Mouse (Mus musculus) heart, postnatal 10 days (tissue): Measurements from ENCODE around the gene Col9a1. TPM values are rescaled to one million over a fixed set of nuclear protein-coding genes. Genes with fewer than 3 reads are reported as not detected.

ENCODE experiments used
- DNase-seq, 2 experiments: peaks; one replicate each; pipeline ENCODE4 v3.0.0; 2021
- intact Hi-C: fragments of 180-260 bp; cut with DNase I; formaldehyde crosslinking; loops from one replicate; pipeline ENCODE4 v1.15.1; 2025
- total RNA-seq, 2 experiments: library from RNA; stranded (reverse); gene quantifications; 2 replicates each; pipeline ENCODE4 v1.2.3; 2021

The Col9a1 gene
- total RNA-seq, 2 experiments from 2014 or later, result 0.53 to 0.92 TPM

GRCm38 (mm10) chr1:24211621-24212385, 34.4 kb downstream of the Col9a1 start:
- intact Hi-C loops, result no loop called here
- no peak for DNase-seq

GRCm38 (mm10) chr1:24219041-24219440, 41.6 kb downstream of the Col9a1 start:
- DNase-seq, result no peak
- intact Hi-C loops, result no loop called here

GRCm38 (mm10) chr1:24222231-24222630, 44.8 kb downstream of the Col9a1 start:
- intact Hi-C loops, result no loop called here
- no peak for DNase-seq

GRCm38 (mm10) chr1:24222981-24223612, 45.7 kb downstream of the Col9a1 start:
- intact Hi-C loops, result no loop called here

GRCm38 (mm10) chr1:24225825-24226526, 48.6 kb downstream of the Col9a1 start:
- intact Hi-C loops, result no loop called here
- peak in 1 of 2 experiments; percentile 4 for DNase-seq

More at GRCm38 (mm10) chr1:24222981-24223612, 45.7 kb downstream of the Col9a1 start:
- DNase-seq, result no peak

GRCm38 (mm10) chr1:24226941-24227711, 49.7 kb downstream of the Col9a1 start:
- intact Hi-C loops, result no loop called here
- no peak for DNase-seq

- no peak for DNase-seq
- intact Hi-C loops, result no loop called here
These were observed 52.1 kb downstream of the Col9a1 start for GRCm38 (mm10) chr1:24229552-24229951.

- no peak for DNase-seq
- intact Hi-C loops, result no loop called here
These were observed 53.0 kb downstream of the Col9a1 start for GRCm38 (mm10) chr1:24230428-24230827.

- DNase-seq, result no peak
- intact Hi-C loops, result no loop called here
These were observed 54.3 kb downstream of the Col9a1 start for GRCm38 (mm10) chr1:24231504-24232270.

GRCm38 (mm10) chr1:24236330-24236729, 58.9 kb downstream of the Col9a1 start:
- DNase-seq, result no peak
- intact Hi-C loops, result no loop called here

GRCm38 (mm10) chr1:24240039-24240691, 62.8 kb downstream of the Col9a1 start:
- intact Hi-C loops, result no loop called here
- no peak for DNase-seq

GRCm38 (mm10) chr1:24244931-24245330, 67.5 kb downstream of the Col9a1 start:
- DNase-seq, result no peak
- intact Hi-C loops, result loop anchor here (5.0 kb wide), 1 partner anchor 418 kb away; no protein-coding TSS in a partner anchor

- intact Hi-C loops, result loop anchor here (5.0 kb wide), 1 partner anchor 419 kb away; no protein-coding TSS in a partner anchor
- DNase-seq, result no peak
These were observed 68.4 kb downstream of the Col9a1 start for GRCm38 (mm10) chr1:24245700-24246375.

- intact Hi-C loops, result loop anchor here (2.0 to 5.0 kb wide), 2 partner anchors 112 to 421 kb away; no protein-coding TSS in a partner anchor
- DNase-seq, result no peak
These were observed 71.1 kb downstream of the Col9a1 start for GRCm38 (mm10) chr1:24248294-24249104.

GRCm38 (mm10) chr1:24249105-24249664, 71.8 kb downstream of the Col9a1 start:
- DNase-seq, result peak; percentile 24 to 42
- intact Hi-C loops, result loop anchor here (2.0 to 5.0 kb wide), 2 partner anchors 112 to 422 kb away; no protein-coding TSS in a partner anchor

GRCm38 (mm10) chr1:24257961-24258360, 80.6 kb downstream of the Col9a1 start:
- DNase-seq, result no peak
- intact Hi-C loops, result no loop called here

- intact Hi-C loops, result no loop called here
- DNase-seq, result no peak
These were observed 82.0 kb downstream of the Col9a1 start for GRCm38 (mm10) chr1:24259419-24259818.
